Mouse (Mus musculus) hindbrain, embryonic 10.5 days (tissue): Measurements from ENCODE around the gene Iqgap1. TPM values are rescaled to one million over a fixed set of nuclear protein-coding genes. Genes with fewer than 3 reads are reported as not detected.
A peak's percentile ranks its signal among the peaks of the same experiment; 100 is the strongest.

ENCODE experiments used
- DNase-seq: peaks from one replicate; pipeline ENCODE4 v3.0.0-alpha.2; 2017; ENCODE audit warnings: low spot score
- H3K27ac ChIP-seq: fragments of 300-500 bp; sonication (generic); 2 replicates; pipeline ENCODE4 v1.5.1; 2016; ENCODE audit warnings: mild to moderate bottlenecking, moderate library complexity
- H3K27me3 ChIP-seq: fragments of 300-500 bp; sonication (generic); 2 replicates; pipeline ENCODE4 v1.6.1; 2016; ENCODE audit warnings: mild to moderate bottlenecking; ENCODE audit not compliant: poor library complexity, insufficient read depth, severe bottlenecking
- H3K36me3 ChIP-seq: fragments of 300-500 bp; sonication (generic); 2 replicates; pipeline ENCODE4 v1.6.1; 2016; ENCODE audit warnings: mild to moderate bottlenecking, moderate library complexity
- H3K4me1 ChIP-seq: fragments of 300-500 bp; sonication (generic); replicated peaks from 2 replicates; pipeline ENCODE4 v1.6.1; 2016; ENCODE audit warnings: mild to moderate bottlenecking
- H3K4me3 ChIP-seq: fragments of 300-500 bp; sonication (generic); 2 replicates; pipeline ENCODE4 v1.5.1; 2016; ENCODE audit warnings: mild to moderate bottlenecking, moderate library complexity
- H3K9me3 ChIP-seq: fragments of 300-500 bp; sonication (generic); 2 replicates; pipeline ENCODE4 v1.6.1; 2016; ENCODE audit warnings: mild to moderate bottlenecking, moderate library complexity
- WGBS: fragments of 180-500 bp; shearing (Covaris S2); methylation state at CpG from one replicate; pipeline ENCODE4 v1.1.7; 2016; 5-methylcytosine and 5-hydroxymethylcytosine counted together
- polyA plus RNA-seq: library from polyadenylated mRNA; unstranded; fragments of >200 nt; fragmentation: Nextera tagmentation; extraction: Ambion mirVana; gene quantifications from 2 replicates; pipeline ENCODE4 v1.2.1, GENCODE M21; 2016

Iqgap1 gene
- polyA plus RNA-seq = 25.2 and 28.9 TPM in 2 replicates

DNA sequence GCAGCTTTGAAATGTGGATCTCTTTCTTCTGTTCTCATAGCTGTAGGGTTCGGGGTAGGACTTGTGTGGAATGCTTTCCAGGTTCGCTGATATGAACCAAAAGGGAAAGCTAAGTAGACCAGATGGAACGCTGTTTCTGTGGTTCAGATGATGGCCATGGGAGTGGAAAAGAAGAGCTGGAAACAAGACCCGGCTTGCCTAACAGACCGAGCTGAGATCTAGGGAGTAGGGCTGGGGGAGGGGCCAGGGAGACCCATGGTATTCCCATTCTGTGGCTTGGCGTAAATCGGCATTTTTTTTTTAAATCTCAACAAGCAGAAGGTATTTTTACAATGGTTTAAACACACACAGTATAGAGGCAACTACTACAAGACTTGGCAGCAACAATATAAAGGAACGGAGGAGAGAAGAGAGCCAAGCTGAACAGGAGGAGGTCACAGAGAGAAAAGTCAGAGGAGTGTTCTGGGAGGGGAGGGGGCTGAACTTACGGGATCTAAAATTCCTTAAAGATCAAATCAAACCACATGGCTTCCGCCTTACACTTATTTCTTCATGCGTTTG lies at the start of gene Iqgap1:
TSS of gene Iqgap1 (minus strand) at position 132 of the 561 bp plus-strand sequence.
- DNase-seq = no peak
- Histone ChIP-seq H3K27ac (no peak within 1 kb of the TSS), H3K4me1 (0 out of 2 replicates have a peak, but pooled peaks cover 4% of the 10 kb centered on the region), H3K27me3 (no peaks in the 10 kb centered on the region), H3K9me3 (no peaks in the 10 kb centered on the region), H3K36me3 (no peaks in the 10 kb centered on the region), H3K4me3 (no peak within 1 kb of the TSS)
- WGBS = 77% methylated on average over 11 of the region's 11 CpGs

DNA sequence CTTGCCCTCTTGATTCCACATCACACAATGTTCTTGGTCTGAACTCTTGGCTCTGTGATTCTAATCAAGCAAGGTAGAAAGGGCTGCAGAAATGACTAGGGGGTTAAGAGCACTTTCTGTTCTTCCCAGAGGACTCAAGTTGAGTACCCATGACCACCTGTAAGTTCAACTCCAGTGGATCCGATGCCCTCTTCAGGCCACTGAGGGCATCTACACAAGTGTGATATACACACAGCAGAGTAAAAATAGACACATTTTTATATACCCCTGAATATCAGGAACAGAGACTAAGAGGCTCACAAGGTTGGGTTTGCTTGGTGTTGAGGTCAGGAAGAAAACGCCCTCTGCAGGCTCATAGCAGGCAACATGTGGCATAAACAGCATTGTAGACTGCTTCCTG lies 47.9 kb upstream of the Iqgap1 start:
- Histone ChIP-seq H3K9me3 (0 out of 2 replicates have a peak, but pooled peaks cover 3% of the 10 kb centered on the region), H3K27me3 (peaks cover 45% of the 10 kb centered on the region), H3K36me3 (peaks cover 96% of the 10 kb centered on the region), H3K27ac (no peak overlapping the region), H3K4me3 (no peak overlapping the region), H3K4me1 (peaks cover 4% of the 10 kb centered on the region; the same call in 1 of the 2 replicates)
- WGBS = 91% methylated on average over 2 of the region's 2 CpGs
- DNase-seq = no peak

DNA sequence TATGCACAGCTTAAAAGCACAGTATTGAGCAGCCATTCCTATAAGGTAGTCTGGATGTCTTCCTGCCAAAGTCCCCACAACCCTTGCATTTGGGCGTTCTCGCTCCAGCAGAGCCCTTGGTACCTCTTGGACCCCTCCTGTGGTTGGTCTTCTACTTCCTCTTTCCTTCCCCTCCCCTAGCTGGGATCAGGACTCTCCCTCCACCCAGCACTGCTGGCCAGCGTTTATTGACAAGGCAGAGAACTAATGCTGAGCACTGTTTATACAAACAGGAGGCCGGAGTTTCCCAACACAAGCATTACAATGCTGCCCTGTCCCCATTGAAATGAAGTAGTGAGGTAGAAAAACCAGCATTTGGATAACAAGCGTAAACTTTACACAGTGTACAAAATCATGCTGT lies 47.3 kb upstream of the Iqgap1 start:
- Histone ChIP-seq H3K36me3 (peaks cover 97% of the 10 kb centered on the region), H3K9me3 (0 out of 2 replicates have a peak, but pooled peaks cover 3% of the 10 kb centered on the region), H3K27ac (no peak overlapping the region), H3K4me1 (peaks cover 4% of the 10 kb centered on the region; the same call in 1 of the 2 replicates), H3K27me3 (peaks cover 45% of the 10 kb centered on the region), H3K4me3 (no peak overlapping the region)
- no peak for DNase-seq
- 88% methylated on average over 5 of the region's 5 CpGs for WGBS

DNA sequence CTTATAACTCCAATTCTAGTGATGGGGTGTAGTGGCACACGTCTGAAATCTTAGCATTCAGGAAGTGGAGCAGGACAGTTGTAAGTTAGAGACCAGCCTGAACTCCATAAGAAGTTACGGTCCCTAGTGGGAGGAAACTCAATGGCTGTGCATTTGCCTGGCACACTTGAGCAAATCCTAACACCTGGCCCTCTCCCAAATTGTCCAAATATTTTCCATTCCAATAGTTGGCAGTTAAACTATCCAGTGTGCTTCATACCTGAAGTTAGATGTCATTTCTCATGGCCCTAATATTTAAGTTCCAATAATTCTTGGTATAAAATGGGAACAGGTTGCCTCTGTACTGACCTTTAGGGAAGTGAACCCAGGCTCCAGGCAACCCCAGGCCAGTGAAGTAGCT lies 42.9 kb upstream of the Iqgap1 start:
- 0 out of 2 replicates have a peak, but pooled peaks cover 3% of the 10 kb centered on the region for H3K9me3 ChIP-seq
- no peak for DNase-seq
- H3K27me3 ChIP-seq = peaks cover 8% of the 10 kb centered on the region
- H3K4me3 ChIP-seq = no peak overlapping the region
- no peak overlapping the region for H3K27ac ChIP-seq
- WGBS = 98% methylated on average over 2 of the region's 2 CpGs
- peaks cover 97% of the 10 kb centered on the region for H3K36me3 ChIP-seq
- peaks cover 12% of the 10 kb centered on the region; the same call in 1 of the 2 replicates for H3K4me1 ChIP-seq

DNA sequence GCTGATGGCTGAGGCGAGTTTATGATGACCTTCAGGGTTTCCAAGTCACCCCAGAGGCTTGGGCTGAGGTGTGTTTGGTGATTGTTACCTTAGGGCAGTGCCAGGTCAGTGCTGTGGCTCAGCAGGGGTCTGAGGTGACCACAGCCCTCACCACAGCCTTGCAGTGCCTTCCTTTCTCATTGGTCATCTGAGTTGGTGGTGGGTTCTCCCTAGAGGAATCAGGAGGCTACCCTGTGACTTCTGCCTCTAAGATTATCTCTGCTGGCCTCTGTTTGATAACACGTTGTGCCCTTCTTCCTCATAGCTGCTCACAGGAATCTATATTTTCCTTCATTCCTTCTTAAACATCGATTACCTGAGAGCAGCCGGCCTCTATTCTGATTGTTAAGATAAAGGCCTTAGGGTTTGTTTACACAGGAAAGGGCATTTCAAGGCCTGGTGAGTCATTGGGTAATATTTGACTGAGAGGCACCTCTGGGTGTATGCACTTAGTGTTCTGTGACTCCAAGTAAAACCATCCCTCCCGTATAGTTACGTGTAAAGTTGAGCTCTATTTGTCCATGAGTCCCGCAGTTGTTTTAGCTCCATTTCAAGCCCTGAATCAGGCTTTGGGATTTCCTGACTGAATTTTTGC lies 40.9 kb upstream of the Iqgap1 start:
- Histone ChIP-seq H3K36me3 (peaks cover 87% of the 10 kb centered on the region), H3K9me3 (no peaks in the 10 kb centered on the region), H3K4me1 (peaks cover 29% of the 10 kb centered on the region), H3K27me3 (no peaks in the 10 kb centered on the region), H3K27ac (no peak overlapping the region), H3K4me3 (no peak overlapping the region)
- DNase-seq = no peak
- WGBS = 88% methylated on average over 7 of the region's 7 CpGs

DNA sequence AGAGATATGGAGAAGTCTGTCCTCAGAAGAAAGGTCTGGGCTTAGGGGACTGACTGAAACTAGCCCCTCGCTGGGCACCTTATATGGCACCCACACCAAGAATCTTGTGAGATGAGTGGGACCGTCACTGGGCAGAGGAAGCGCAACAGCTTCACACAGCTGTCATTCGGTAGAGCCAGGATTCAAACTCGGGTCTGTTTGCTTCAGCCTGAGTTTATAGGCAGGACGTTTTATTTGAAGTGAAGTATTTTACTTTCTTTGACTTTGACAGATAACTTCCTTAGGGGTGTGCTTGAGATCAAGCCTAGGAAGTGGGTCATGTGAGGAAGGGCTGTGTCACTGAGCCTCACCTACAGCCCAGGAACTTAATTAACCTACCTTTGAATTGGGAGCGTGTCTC lies 39.7 kb upstream of the Iqgap1 start:
- no peak overlapping the region for H3K27ac ChIP-seq
- no peak for DNase-seq
- H3K9me3 ChIP-seq = no peaks in the 10 kb centered on the region
- 93% methylated on average over 7 of the region's 7 CpGs for WGBS
- no peaks in the 10 kb centered on the region for H3K27me3 ChIP-seq
- no peak overlapping the region for H3K4me3 ChIP-seq
- H3K4me1 ChIP-seq = peaks cover 36% of the 10 kb centered on the region
- H3K36me3 ChIP-seq = peaks cover 77% of the 10 kb centered on the region

DNA sequence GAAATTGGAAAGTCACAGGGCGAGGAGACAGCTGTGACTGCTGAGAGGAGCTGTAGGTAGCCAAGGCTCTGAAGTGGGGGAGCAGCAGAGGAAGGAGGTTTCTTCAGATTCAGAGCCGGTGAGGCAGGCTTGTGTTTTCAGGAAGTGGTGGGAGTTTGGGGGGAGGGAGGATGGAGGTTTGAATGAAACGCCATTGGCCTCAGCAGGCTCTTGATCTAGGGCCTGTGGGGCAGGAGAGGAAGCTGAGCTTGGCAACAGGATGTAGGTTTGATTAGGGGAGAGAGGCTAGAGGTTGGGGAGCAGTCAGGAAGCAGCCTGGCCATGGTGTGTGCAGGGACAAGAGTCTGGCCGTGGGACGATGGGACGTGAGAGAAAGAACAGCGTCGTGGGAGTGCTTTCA lies 39.1 kb upstream of the Iqgap1 start:
- Histone ChIP-seq H3K27me3 (no peaks in the 10 kb centered on the region), H3K4me1 (peaks cover 42% of the 10 kb centered on the region), H3K27ac (peak overlapping the region; percentile 29; the same call in 1 of the 2 replicates), H3K9me3 (no peaks in the 10 kb centered on the region), H3K4me3 (no peak overlapping the region), H3K36me3 (peaks cover 70% of the 10 kb centered on the region)
- DNase-seq = no peak
- 84% methylated on average over 8 of the region's 8 CpGs for WGBS

DNA sequence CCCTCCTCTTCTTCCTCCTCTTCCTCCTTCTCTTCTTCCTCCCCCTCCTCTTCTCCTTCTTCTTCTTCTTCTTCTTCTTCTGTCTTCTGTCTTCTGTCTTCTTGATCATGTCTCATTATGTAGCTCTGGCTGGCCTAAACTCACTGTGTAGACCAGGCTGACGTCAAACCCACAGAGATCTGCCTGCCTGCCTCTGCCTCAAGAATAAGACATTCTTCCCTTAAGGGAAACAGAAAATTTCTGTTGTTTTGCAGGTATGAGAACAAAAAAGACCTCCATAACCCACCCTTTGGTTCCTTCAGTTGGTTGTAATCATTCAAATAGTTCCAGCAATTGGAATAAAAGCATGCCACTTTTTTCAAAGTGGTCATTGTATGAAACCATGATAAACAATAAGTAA lies 38.4 kb upstream of the Iqgap1 start:
- no peak overlapping the region for H3K4me3 ChIP-seq
- WGBS = 84% methylated on average over 1 of the region's 1 CpGs
- H3K9me3 ChIP-seq = no peaks in the 10 kb centered on the region
- no peaks in the 10 kb centered on the region for H3K27me3 ChIP-seq
- DNase-seq = no peak
- H3K27ac ChIP-seq = no peak overlapping the region
- H3K36me3 ChIP-seq = peaks cover 64% of the 10 kb centered on the region
- peaks cover 43% of the 10 kb centered on the region for H3K4me1 ChIP-seq

DNA sequence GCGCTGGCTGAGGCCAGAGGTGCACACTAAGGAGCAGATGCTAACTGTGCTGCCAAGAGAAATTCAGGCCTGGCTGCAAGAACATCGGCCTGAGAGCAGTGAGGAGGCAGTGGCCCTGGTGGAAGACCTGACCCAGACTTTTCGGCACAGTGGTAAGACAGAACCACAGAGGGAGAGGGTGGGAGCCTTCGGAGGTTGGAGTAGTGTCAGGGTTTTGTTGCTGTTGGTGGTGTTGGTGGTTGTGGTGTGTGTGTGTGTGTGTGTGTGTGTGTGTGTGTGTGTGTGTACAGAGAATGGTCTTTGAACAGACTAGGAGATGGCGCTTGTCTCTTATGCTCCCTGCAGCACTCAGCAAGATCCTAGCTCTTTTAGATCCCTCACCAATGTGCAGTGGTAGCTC lies 37.7 kb upstream of the Iqgap1 start:
- H3K9me3 ChIP-seq = no peaks in the 10 kb centered on the region
- no peaks in the 10 kb centered on the region for H3K27me3 ChIP-seq
- WGBS = 89% methylated on average over 5 of the region's 5 CpGs
- H3K4me1 ChIP-seq = peaks cover 43% of the 10 kb centered on the region
- DNase-seq = no peak
- peaks cover 57% of the 10 kb centered on the region for H3K36me3 ChIP-seq
- H3K27ac ChIP-seq = no peak overlapping the region
- H3K4me3 ChIP-seq = no peak overlapping the region; the same call in 1 of the 2 replicates

DNA sequence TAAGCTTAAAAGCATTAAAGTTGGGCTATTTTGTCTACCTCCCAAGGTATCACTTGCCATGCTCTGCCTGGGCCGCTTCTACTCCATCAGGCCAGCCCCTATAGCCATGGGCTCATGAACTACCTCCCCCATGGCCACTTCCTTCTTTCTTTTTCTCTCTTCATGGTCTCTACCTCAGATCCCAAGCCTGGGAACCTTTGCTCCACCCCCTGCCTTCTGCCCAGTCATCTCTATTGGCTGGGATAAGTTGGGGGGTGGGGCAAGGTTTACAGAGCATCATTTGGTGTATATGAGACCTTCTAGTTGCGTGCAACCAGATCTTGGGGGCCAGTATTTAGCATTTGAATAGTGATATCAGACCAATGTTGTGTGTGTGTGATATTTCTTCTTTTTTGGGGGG lies 36.7 kb upstream of the Iqgap1 start:
- 0 out of 2 replicates have a peak overlapping the region, but pooled peaks have one; percentile 9 for H3K4me3 ChIP-seq

DNA sequence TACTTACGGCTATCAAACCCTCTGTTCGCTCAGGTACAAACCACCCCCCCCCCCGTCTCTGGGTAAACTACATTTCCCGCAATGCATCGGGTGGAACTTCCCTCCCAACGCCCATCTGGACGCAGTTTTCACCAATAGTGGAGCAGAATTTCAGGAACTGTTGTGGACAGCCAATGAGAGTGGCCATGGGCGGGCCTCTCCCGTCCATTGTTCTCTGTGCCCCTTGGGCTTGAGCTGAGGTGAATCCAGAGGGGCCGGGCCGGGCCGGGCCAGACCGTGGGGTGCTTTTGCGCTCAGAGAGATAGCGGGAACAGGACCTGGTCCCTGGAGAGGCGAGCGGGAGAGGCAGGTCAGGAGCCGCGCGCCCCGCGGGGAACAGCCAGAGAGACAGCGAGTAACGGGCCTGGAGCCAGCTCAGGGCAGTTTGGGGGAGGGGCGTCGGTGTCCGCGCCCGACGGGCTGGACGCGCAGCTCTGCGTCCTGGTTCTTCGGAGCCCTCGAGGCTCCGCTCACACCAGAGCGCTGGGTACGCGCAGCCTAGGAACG lies 35.0 kb upstream of the Iqgap1 start, which contains the start of gene Zscan2:
TSS of gene Zscan2 (plus strand) at position 192 of the 546 bp plus-strand sequence.
- Histone ChIP-seq H3K27me3 (no peaks in the 10 kb centered on the region), H3K36me3 (peaks cover 30% of the 10 kb centered on the region)
- WGBS = under 1% methylated on average over 40 of the region's 40 CpGs

More for the DNA sequence above, 36.7 kb upstream of the Iqgap1 start:
- DNase-seq = no peak
- Histone ChIP-seq H3K27ac (no peak overlapping the region), H3K4me1 (peaks cover 43% of the 10 kb centered on the region), H3K9me3 (no peaks in the 10 kb centered on the region), H3K36me3 (peaks cover 47% of the 10 kb centered on the region), H3K27me3 (no peaks in the 10 kb centered on the region)
- WGBS = 80% methylated on average over 2 of the region's 2 CpGs

DNA sequence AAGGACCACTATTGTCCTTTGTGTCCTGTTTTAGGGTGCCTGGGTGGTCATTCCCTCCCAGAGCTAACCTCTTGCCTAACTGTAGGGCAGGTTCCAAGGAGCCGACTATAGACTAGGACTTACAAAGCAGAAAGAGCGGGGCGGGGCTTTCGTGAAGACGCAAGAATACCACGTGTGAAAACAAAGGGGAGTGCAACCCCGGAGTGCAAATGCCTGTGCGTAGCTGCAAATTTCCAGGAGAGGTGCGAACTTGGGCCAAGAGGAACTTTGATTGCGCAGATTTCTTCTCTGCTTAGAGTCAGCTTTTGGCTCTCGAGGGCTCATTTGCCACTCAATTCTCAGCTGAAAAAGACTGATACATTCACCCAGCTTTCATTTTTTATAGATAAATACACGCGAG lies 34.5 kb upstream of the Iqgap1 start:
- peak overlapping the region; percentile 98 for H3K27ac ChIP-seq
- H3K4me3 ChIP-seq = peak overlapping the region; percentile 83
- no peaks in the 10 kb centered on the region for H3K27me3 ChIP-seq
- DNase-seq = peak; percentile 60
- peaks cover 42% of the 10 kb centered on the region for H3K4me1 ChIP-seq
- 1% methylated on average over 13 of the region's 13 CpGs for WGBS
- H3K9me3 ChIP-seq = no peaks in the 10 kb centered on the region
- peaks cover 24% of the 10 kb centered on the region for H3K36me3 ChIP-seq

More for the DNA sequence above, 35.0 kb upstream of the Iqgap1 start, which contains the start of gene Zscan2:
- Histone ChIP-seq H3K27ac (peak within 1 kb of the TSS; percentile 98), H3K9me3 (no peaks in the 10 kb centered on the region), H3K4me3 (peak within 1 kb of the TSS; percentile 83), H3K4me1 (peaks cover 43% of the 10 kb centered on the region)
- DNase-seq = peak; percentile 96

DNA sequence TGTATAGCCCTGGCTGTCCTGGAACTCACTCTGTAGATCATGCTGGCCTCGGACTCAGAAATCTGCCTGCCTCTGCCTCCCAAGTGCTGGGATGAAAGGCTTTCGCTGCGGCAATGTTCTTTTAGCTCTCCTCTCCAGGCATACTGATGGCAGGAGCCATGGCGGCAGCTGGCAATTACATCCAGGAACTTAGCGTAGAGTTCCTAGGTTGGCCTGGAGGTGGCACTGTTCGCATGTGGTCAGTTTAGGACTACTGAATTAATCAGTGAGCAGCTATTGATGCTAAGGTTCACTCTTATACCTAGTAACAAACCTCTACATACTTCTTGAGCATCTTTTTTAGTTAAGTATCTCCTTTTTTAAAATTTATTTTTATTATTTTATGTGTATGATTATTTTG lies 31.4 kb upstream of the Iqgap1 start:
- no peaks in the 10 kb centered on the region for H3K27me3 ChIP-seq
- WGBS = 32% methylated on average over 6 of the region's 6 CpGs

More for the DNA sequence above, 31.4 kb upstream of the Iqgap1 start:
- no peak overlapping the region for H3K4me3 ChIP-seq
- H3K9me3 ChIP-seq = no peaks in the 10 kb centered on the region
- DNase-seq = peak; percentile 77
- no peak overlapping the region for H3K27ac ChIP-seq
- H3K4me1 ChIP-seq = peaks cover 18% of the 10 kb centered on the region
- H3K36me3 ChIP-seq = no peaks in the 10 kb centered on the region
